Mouse (Mus musculus) liver, embryonic 14.5 days (tissue): ENCODE data around the gene Prl2a1. TPM values are rescaled to one million over a fixed set of nuclear protein-coding genes. Genes with fewer than 3 reads are reported as not detected.
"Not testable (repeated sequence)": the region's sequence is repeated elsewhere in the genome, so short reads cannot be mapped to it uniquely, and the experiment has no call there.

Experiments used
- ATAC-seq: fragments of 200-750 bp; cut with Nextera tagmentation; 2 replicates; pipeline ENCODE4 v1.8.0; 2017; ENCODE audit warnings: moderate number of reproducible peaks, mild to moderate bottlenecking, moderate library complexity; ENCODE audit not compliant: insufficient read depth
- DNase-seq, 3 experiments: peaks; one replicate each; pipeline ENCODE4 v3.0.0-alpha.2; 2012 to 2013; ENCODE audit warnings: low read depth in 3 of 3, low spot score in 3 of 3
- H3K27ac ChIP-seq: fragments of 300-500 bp; sonication (generic); 2 replicates; pipeline ENCODE4 v1.5.1; 2014; ENCODE audit warnings: moderate library complexity, mild to moderate bottlenecking, control low read depth, inconsistent platforms
- H3K27me3 ChIP-seq: fragments of 300-500 bp; sonication (generic); 2 replicates; pipeline ENCODE4 v1.6.1; 2014; ENCODE audit warnings: mild to moderate bottlenecking, low read length, moderate library complexity; ENCODE audit not compliant: control insufficient read depth, insufficient read depth
- H3K36me3 ChIP-seq: fragments of 300-500 bp; sonication (generic); replicated peaks from 2 replicates; pipeline ENCODE4 v1.6.1; 2014; ENCODE audit warnings: low read depth; ENCODE audit not compliant: control insufficient read depth, insufficient read depth
- H3K4me1 ChIP-seq, 2 experiments: fragments of 200-500 bp in 1 of 2; fragments of 300-500 bp in 1 of 2; sonication (generic) in 1 of 2; replicated peaks; 2 replicates each; pipeline ENCODE4 v1.6.1; 2012 to 2014; ENCODE audit warnings: antibody characterized with exemption in 1 of 2, inconsistent platforms in 1 of 2, low read length in 1 of 2; ENCODE audit not compliant: control insufficient read depth in 2 of 2, insufficient read depth in 2 of 2
- H3K4me2 ChIP-seq: fragments of 300-500 bp; sonication (generic); 2 replicates; pipeline ENCODE4 v1.6.1; 2014; ENCODE audit warnings: low read depth, mild to moderate bottlenecking, control low read depth, moderate library complexity
- H3K4me3 ChIP-seq, 2 experiments: fragments of 200-500 bp in 1 of 2; fragments of 300-500 bp in 1 of 2; sonication (generic) in 1 of 2; 2 replicates each; pipeline ENCODE4 v1.5.1; 2012 to 2014; ENCODE audit warnings: low read depth in 2 of 2, low read length in 2 of 2, mild to moderate bottlenecking in 2 of 2, control low read depth in 1 of 2, inconsistent platforms in 1 of 2, moderate library complexity in 1 of 2; ENCODE audit not compliant: insufficient read depth in 1 of 2
- H3K9ac ChIP-seq: fragments of 300-500 bp; sonication (generic); replicated peaks from 2 replicates; pipeline ENCODE4 v1.6.1; 2014; ENCODE audit warnings: mild to moderate bottlenecking, control low read depth, moderate library complexity
- H3K9me3 ChIP-seq: fragments of 300-500 bp; sonication (generic); 2 replicates; pipeline ENCODE4 v1.6.1; 2016; ENCODE audit warnings: low read length, mixed read lengths; ENCODE audit not compliant: control insufficient read depth
- CTCF ChIP-seq: IDR thresholded peaks from 2 replicates; pipeline ENCODE4 v1.5.1; 2016; ENCODE audit warnings: antibody characterized with exemption, low read depth, control low read depth
- EP300 ChIP-seq: IDR thresholded peaks from 2 replicates; pipeline ENCODE4 v1.6.1; 2016; ENCODE audit warnings: antibody characterized with exemption, low read depth
- WGBS: fragments of 180-500 bp; shearing (Covaris S2); extraction: QIAGEN DNeasy Blood & Tissue Kit; methylation state at CpG from one replicate; pipeline ENCODE4 v1.1.7; 2014; ENCODE audit not compliant: insufficient replicate concordance; 5-methylcytosine and 5-hydroxymethylcytosine counted together
- polyA plus RNA-seq, 2 experiments: library from polyadenylated mRNA; depleted of rRNA in 1 of 2; stranded (reverse) in 1 of 2; unstranded in 1 of 2; fragments of >200 nt; fragmentation: Nextera tagmentation in 1 of 2; extraction: Ambion mirVana in 1 of 2; gene quantifications; 2 replicates each; pipeline versions ENCODE4 v1.2.1 to v1.2.3; 2012 to 2014

Gene Prl2a1
- polyA plus RNA-seq (2012; rRNA removed) (not detected in 2 replicates), polyA plus RNA-seq (2014; fragmentation: Nextera tagmentation; extraction: Ambion mirVana) (not detected in 2 replicates)

DNA sequence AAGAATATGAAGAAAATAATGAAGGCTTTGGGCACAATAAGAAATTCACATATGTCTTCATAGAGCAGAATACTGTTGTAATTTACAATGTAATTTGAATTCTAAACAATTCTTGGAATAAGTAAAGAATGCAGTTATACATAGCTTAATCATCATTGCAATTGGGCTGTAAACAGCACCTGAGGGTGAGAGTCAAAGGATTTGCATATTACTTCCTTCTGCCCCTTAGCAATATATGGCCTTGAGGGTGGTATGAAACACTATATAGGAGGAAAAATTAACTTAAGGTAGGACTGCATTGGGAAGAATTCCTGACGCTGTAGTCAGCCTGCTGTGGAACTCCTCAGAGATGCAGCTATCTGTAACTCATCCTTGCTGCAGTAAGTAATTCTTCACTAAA, at the start of gene Prl2a1:
Gene Prl2a1 (plus strand): TSS at position 301 of the 400 bp plus-strand sequence.
- WGBS, result 56% methylated on average over 1 of the region's 1 CpGs
- H3K36me3 ChIP-seq, result no peaks in the 10 kb centered on the region
- no peaks in the 10 kb centered on the region for H3K27me3 ChIP-seq
- no peak within 1 kb of the TSS for H3K4me3 ChIP-seq
- no peak for ATAC-seq
- no peaks in the 10 kb centered on the region for H3K9me3 ChIP-seq
- TF ChIP-seq EP300 (no peak), CTCF (no peak)
- H3K27ac ChIP-seq, result no peak within 1 kb of the TSS
- DNase-seq, result no peak
- no peaks in the 10 kb centered on the region for H3K4me1 ChIP-seq
- no peak within 1 kb of the TSS for H3K4me2 ChIP-seq
- H3K9ac ChIP-seq, result no peak within 1 kb of the TSS

- H3K27ac ChIP-seq, H3K4me2 ChIP-seq, DNase-seq, H3K9me3 ChIP-seq, H3K4me3 ChIP-seq, H3K9ac ChIP-seq, H3K27me3 ChIP-seq, H3K36me3 ChIP-seq, H3K4me1 ChIP-seq, ATAC-seq: not testable (repeated sequence)
- WGBS, result 63% methylated on average over 2 of the region's 3 CpGs
Measured at GRCm38 (mm10) chr13:27780704-27781103, 20.8 kb upstream of the Prl2a1 start, which contains the start of gene Prl7c1. TSS of gene Prl7c1 (minus strand) at chr13:27780804.

DNA sequence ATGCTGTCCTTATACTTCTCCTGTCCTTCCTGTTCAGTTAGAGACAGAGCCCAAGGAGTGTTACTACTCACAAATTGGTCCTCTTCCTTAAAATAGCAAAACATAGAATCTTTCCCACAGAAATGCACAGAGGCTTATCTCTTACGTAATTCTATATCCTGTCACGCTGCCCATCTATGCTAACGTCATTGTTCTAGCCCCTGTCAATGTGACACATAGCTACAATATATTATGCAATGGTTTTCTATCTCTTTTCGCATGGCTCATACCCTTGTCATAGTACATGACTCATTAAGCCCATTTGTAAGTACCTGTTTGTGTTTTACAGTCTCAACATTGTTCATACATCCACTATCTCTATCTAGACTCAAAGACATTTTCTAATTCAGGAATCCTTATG, 2.2 kb upstream of the Prl2a1 start:
- H3K27me3 ChIP-seq, result no peaks in the 10 kb centered on the region
- H3K9me3 ChIP-seq, result no peaks in the 10 kb centered on the region
- H3K4me2 ChIP-seq, result no peak overlapping the region
- no peak overlapping the region for H3K4me3 ChIP-seq
- H3K27ac ChIP-seq, result no peak overlapping the region
- DNase-seq, result no peak
- H3K36me3 ChIP-seq, result no peaks in the 10 kb centered on the region
- 24% methylated on average over 4 of the region's 4 CpGs for WGBS
- ATAC-seq, result no peak
- H3K9ac ChIP-seq, result no peak overlapping the region
- no peaks in the 10 kb centered on the region for H3K4me1 ChIP-seq
- TF ChIP-seq CTCF, result no peak
- TF ChIP-seq EP300, result no peak

GRCm38 (mm10) chr13:27802765-27803164, 1.3 kb downstream of the Prl2a1 start:
- Histone ChIP-seq H3K4me1 (no peaks in the 10 kb centered on the region), H3K27ac (no peak overlapping the region), H3K36me3 (no peaks in the 10 kb centered on the region), H3K9me3 (no peaks in the 10 kb centered on the region), H3K9ac (no peak overlapping the region), H3K27me3 (no peaks in the 10 kb centered on the region), H3K4me3 (no peak overlapping the region), H3K4me2 (no peak overlapping the region)
- 53% methylated on average over 1 of the region's 1 CpGs for WGBS
- DNase-seq (no peak), ATAC-seq (no peak)
- TF ChIP-seq EP300 (no peak), CTCF (no peak)

- DNase-seq, result no peak
- Histone ChIP-seq H3K4me2 (no peak within 1 kb of the TSS), H3K9me3 (no peaks in the 10 kb centered on the region), H3K27me3 (no peaks in the 10 kb centered on the region), H3K4me3 (no peak within 1 kb of the TSS), H3K27ac (no peak within 1 kb of the TSS), H3K4me1 (no peaks in the 10 kb centered on the region), H3K9ac (no peak within 1 kb of the TSS), H3K36me3 (no peaks in the 10 kb centered on the region)
- ATAC-seq, result no peak
- TF ChIP-seq CTCF, result no peak
- TF ChIP-seq EP300, result no peak
- 73% methylated on average over 3 of the region's 3 CpGs for WGBS
Measured at GRCm38 (mm10) chr13:27849042-27849441, 47.6 kb downstream of the Prl2a1 start, which contains the start of gene Prl2c1. TSS of gene Prl2c1 (plus strand) at chr13:27849342.

Other genes with a start within 250 kb of the Prl2a1 start
- gene Prl8a9, start 237.0 kb upstream of the Prl2a1 start, polyA plus RNA-seq (2012; rRNA removed), result not detected in 2 replicates
- not detected in 2 replicates for gene Prl8a9, start 237.0 kb upstream of the Prl2a1 start, polyA plus RNA-seq (2014; fragmentation: Nextera tagmentation; extraction: Ambion mirVana)
- gene Prl8a1, start 219.5 kb upstream of the Prl2a1 start, polyA plus RNA-seq (2012; rRNA removed), result not detected in 2 replicates
- gene Prl8a1, start 219.5 kb upstream of the Prl2a1 start, polyA plus RNA-seq (2014; fragmentation: Nextera tagmentation; extraction: Ambion mirVana), result not detected in 2 replicates
- gene Prl7b1, start 191.1 kb upstream of the Prl2a1 start, polyA plus RNA-seq (2012; rRNA removed), result not detected in 2 replicates
- not detected in 2 replicates for gene Prl7b1, start 191.1 kb upstream of the Prl2a1 start, polyA plus RNA-seq (2014; fragmentation: Nextera tagmentation; extraction: Ambion mirVana)
- not detected in 2 replicates for gene Prl7a1, start 159.2 kb upstream of the Prl2a1 start, polyA plus RNA-seq (2012; rRNA removed)
- not detected in 2 replicates for gene Prl7a1, start 159.2 kb upstream of the Prl2a1 start, polyA plus RNA-seq (2014; fragmentation: Nextera tagmentation; extraction: Ambion mirVana)
- gene Prl7a2, start 133.6 kb upstream of the Prl2a1 start, polyA plus RNA-seq (2012; rRNA removed), result 0.02 TPM in 1 of 2 replicates, not detected in the other
- not detected in 2 replicates for gene Prl7a2, start 133.6 kb upstream of the Prl2a1 start, polyA plus RNA-seq (2014; fragmentation: Nextera tagmentation; extraction: Ambion mirVana)
- gene Prl7d1, start 84.9 kb upstream of the Prl2a1 start, polyA plus RNA-seq (2012; rRNA removed), result not detected in 2 replicates
- gene Prl7d1, start 84.9 kb upstream of the Prl2a1 start, polyA plus RNA-seq (2014; fragmentation: Nextera tagmentation; extraction: Ambion mirVana), result not detected in 2 replicates
- not detected in 2 replicates for gene Prl7c1, start 20.9 kb upstream of the Prl2a1 start, polyA plus RNA-seq (2012; rRNA removed)
- gene Prl7c1, start 20.9 kb upstream of the Prl2a1 start, polyA plus RNA-seq (2014; fragmentation: Nextera tagmentation; extraction: Ambion mirVana), result not detected in 2 replicates
- gene Prl2c1, start 47.7 kb downstream of the Prl2a1 start, polyA plus RNA-seq (2012; rRNA removed), result not detected in 2 replicates
- not detected in 2 replicates for gene Prl2c1, start 47.7 kb downstream of the Prl2a1 start, polyA plus RNA-seq (2014; fragmentation: Nextera tagmentation; extraction: Ambion mirVana)
- not detected in 2 replicates for gene Prl4a1, start 214.6 kb downstream of the Prl2a1 start, polyA plus RNA-seq (2012; rRNA removed)
- gene Prl4a1, start 214.6 kb downstream of the Prl2a1 start, polyA plus RNA-seq (2014; fragmentation: Nextera tagmentation; extraction: Ambion mirVana), result not detected in 2 replicates